ENCODE assay signal across 18 mouse cellular contexts in genomic region chr6:12393574-12394380, GRCm38 (mm10).
DNase-seq lines count a peak whose midpoint lies in the region; ATAC-seq lines count a peak whose summit lies in the region.
"Had no signal": no experiment of that assay in that cellular context is flagged by ENCODE, and none has a peak within 500 bp of the region (broad histone marks: within the 10 kb centered on the region; RNA-seq: fewer than 3 reads in every experiment).

No protein-coding gene starts in this region.

- H3K9me3 ChIP-seq in liver, embryonic 16.5 days (replicated peaks; ENCODE audit: control insufficient read depth, low read length): no peaks in the 10 kb centered on the region
- H3K9me3 ChIP-seq: midbrain, embryonic 13.5 days had no signal

- no peaks in the 10 kb centered on the region for H3K4me1 ChIP-seq in liver, embryonic 16.5 days (ENCODE audit: control insufficient read depth, low read depth, low read length)
- H3K4me1 ChIP-seq: midbrain, embryonic 13.5 days had no signal

- no peaks in the 10 kb centered on the region for H3K36me3 ChIP-seq in liver, embryonic 16.5 days (ENCODE audit: control insufficient read depth, insufficient read depth)
- H3K36me3 ChIP-seq: midbrain, embryonic 13.5 days had no signal

- no peak overlapping the region for H3K4me2 ChIP-seq in liver, embryonic 16.5 days (ENCODE audit: low read depth, low read length)
- H3K4me2 ChIP-seq: midbrain, embryonic 13.5 days had no signal

- ATAC-seq in liver, embryonic 16.5 days (ENCODE audit: low read depth): peak; percentile 53; the same call in 1 of the 2 replicates
- ATAC-seq: forebrain, embryonic 14.5 days; inflammation-experienced regulatory T-cells, adult 6 months; midbrain, embryonic 13.5 days had no signal

- no peaks in the 10 kb centered on the region for H3K27me3 ChIP-seq in liver, embryonic 16.5 days (ENCODE audit: control insufficient read depth, insufficient read depth, low read depth, low read length)
- H3K27me3 ChIP-seq: midbrain, embryonic 13.5 days had no signal

- 13% methylated on average over 2 of the region's 2 CpGs for WGBS in liver, embryonic 16.5 days (ENCODE audit: insufficient replicate concordance)

- H3K9ac ChIP-seq in liver, embryonic 16.5 days (ENCODE audit: low read depth, low read length): no peak overlapping the region
- H3K9ac ChIP-seq: liver, embryonic 14.5 days; midbrain, embryonic 13.5 days had no signal

- DNase-seq in adrenal gland, adult 2 months: peak; percentile 25
- DNase-seq in adrenal gland, postnatal 25 days: no peak
- DNase-seq in kidney, adult 9 months: peak; percentile 12
- DNase-seq in kidney, adult 18-20 months: no peak
- peak; percentile 14 for DNase-seq in 3T3-L1 (ENCODE audit: low read depth, low spot score)
- DNase-seq in thymus, postnatal 10 days (ENCODE audit: low spot score in 2 of 2): no peak
- no peak for DNase-seq in ovary, postnatal 36 days (ENCODE audit: low spot score)
- DNase-seq: B cell, adult 2 months; cerebellum, adult 11 months; gastrocnemius, postnatal 14 days; heart, postnatal 36 days; layer of hippocampus, adult 9-11 months; right cerebral cortex, postnatal 14 days had no signal

- no peak overlapping the region for H3K27ac ChIP-seq in liver, embryonic 16.5 days (ENCODE audit: low read length)
- H3K27ac ChIP-seq: liver, embryonic 14.5 days; midbrain, embryonic 13.5 days had no signal

- no peak overlapping the region for H3K4me3 ChIP-seq in liver, embryonic 16.5 days (ENCODE audit: low read depth, low read length)
- H3K4me3 ChIP-seq: midbrain, embryonic 13.5 days had no signal

Comparison
In these comparisons a context has a peak if more than half of its experiments do, and no peak if none do; other contexts are left out.
1. DNase-seq: peak in adrenal gland, adult 2 months (single experiment), kidney, adult 9 months (single experiment) and 3T3-L1 (single experiment); none in adrenal gland, postnatal 25 days (single experiment), kidney, adult 18-20 months (single experiment), thymus, postnatal 10 days (0 of 2) and ovary, postnatal 36 days (single experiment).